Mouse (Mus musculus): ENCODE results near the gene Nek9.

Gene Nek9

DNA sequence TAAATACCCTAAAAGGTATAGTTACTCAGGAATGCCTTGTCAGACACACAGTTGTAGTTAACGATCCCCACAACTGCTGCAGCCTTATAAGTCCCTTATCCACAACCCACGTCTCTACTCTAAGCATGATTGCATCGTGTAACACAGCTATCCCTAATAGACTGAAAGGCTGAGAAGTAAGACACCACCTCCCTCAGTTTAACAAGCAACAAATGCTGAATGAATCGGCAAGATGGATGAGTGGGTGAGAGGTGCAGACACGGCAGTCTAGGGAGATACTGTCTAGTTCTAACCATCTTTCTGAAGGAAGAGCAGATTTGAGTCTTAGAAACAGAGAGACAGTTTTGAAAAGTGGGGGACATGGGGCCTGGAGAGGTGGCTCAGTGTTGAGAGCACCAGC lies 76.0 kb downstream of the Nek9 start:
- DNase-seq (ENCODE audit: low spot score), result no peak

- no peak for DNase-seq (ENCODE audit: low spot score)
Observed at GRCm38 (mm10) chr12:85262489-85262888, 76.7 kb downstream of the Nek9 start.

DNA sequence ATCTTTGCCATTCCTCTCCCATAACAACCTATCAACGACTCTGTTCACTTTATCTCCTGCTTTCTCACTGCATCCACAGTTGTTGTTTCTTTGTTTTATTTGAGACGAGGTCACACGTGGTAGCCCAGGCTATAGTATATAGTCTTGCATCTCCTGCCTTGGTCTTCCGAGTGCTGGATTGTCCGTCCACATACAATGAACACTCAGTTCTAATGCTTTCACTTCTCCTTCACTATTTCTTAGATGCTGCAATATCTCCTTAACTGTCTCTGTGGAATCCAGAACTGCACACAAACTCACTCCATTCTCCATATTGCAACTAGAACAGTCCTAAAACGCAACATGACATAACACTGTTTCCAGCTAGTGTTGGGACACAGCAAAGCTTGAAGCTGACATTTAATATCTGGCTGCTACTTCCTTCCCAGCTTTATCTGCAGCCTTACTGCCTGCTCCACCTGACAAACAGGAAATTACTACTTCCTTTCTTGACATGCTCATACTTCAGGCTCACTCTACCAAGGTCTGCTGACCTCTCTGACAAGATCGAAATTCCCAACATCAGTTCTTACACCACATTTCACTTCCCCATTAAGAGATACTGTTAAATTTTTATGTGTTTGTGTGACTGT lies 82.0 kb downstream of the Nek9 start:
- no peak for DNase-seq (ENCODE audit: low spot score)

DNA sequence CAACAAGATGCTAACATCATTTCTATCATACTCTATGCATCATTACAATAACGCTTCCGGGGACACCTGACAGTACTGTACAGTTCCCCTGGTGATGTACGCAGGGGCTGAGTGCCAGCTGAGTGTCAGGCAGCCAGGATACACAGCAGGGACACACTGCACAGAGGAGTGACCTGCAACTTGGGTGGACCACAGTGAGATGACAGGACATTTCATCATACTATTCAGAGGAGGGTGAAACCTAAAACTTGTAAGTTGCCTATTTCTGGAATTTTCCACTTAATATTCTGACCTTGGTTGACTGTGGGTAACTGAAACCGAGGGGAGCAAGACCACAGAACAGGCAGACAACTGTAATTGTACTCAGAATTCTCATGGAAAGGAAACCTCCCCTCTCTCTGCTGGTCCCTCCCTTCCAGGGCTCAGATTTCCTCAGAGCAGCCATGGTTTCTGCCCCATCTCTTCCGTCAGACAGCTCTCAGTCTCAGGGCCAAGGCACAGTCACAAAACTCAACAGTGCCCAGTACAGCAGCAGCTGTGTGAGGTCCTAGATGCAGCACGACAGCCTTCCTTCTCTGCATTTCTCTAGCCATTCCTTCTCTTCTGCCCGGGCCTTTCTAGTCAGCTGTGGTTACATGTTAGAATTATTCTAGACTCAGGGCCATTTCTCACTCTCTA lies 82.9 kb downstream of the Nek9 start:
- DNase-seq (ENCODE audit: low spot score), result no peak

GRCm38 (mm10) chr12:85252083-85252482 lies 87.1 kb downstream of the Nek9 start:
- no peak for DNase-seq (ENCODE audit: low spot score)

Data from testis, postnatal 14 days (tissue).